Mouse (Mus musculus) C3H10T1/2 (cell line): Measurements from ENCODE around the gene Tigar. TPM values are rescaled to one million over a fixed set of nuclear protein-coding genes. Genes with fewer than 3 reads are reported as not detected.

Source experiments
- polyA plus RNA-seq, 2 experiments: library from polyadenylated mRNA; unstranded; fragments of >200 nt; fragmentation: generic; extraction: Trizol; gene quantifications; one replicate each; pipeline ENCODE4 v1.2.1; 2012; ENCODE audit warnings: missing spikeins in 2 of 2

Tigar gene
- polyA plus RNA-seq = 1 to 10 TPM in 1 of 2 experiments, under 1 TPM in 1; 0.61 to 3.3 TPM

DNA sequence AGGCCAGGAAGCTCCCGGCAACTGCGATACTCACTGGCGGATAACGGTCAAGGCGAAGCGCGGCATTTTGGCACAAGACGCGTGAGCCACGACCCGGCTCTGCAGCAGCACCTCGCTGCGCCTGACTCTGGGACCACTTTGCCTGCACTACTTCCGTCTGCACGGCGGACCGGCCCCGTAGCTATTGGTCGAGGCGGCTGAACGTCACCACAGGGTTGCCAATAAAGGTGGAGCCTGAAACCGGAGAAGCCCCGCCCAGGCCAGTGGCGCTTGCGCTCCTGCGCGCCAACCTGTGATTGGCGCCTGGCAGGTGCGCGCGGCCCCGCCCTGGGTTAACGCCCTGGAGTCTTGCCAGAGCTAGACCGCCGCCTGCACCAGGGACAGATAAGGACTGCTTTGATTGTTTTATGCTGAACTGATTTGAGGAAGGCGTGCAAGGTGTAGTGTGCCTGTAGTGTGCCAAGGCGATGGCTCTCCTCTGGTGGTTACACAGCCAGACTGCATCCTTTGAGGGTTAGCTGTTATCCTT is at the start of gene Tigar:
TSS of gene Tigar (minus strand) at position 156 of the 529 bp plus-strand sequence.

GRCm38 (mm10) chr6:127152106-127152951 is 43.0 kb upstream of the Tigar start, which contains the start of gene Ccnd2:
TSS of gene Ccnd2 (minus strand) at chr6:127152193.

GRCm38 (mm10) chr6:127072817-127073216 is 36.5 kb downstream of the Tigar start, which contains the start of gene Fgf23:
TSS of gene Fgf23 (plus strand) at chr6:127072902.

Other genes starting within 250 kb of the Tigar start
- gene Dyrk4, start 187.7 kb downstream of the Tigar start, polyA plus RNA-seq = under 1 TPM in 1 of 2 experiments, not detected in 1; 0.18 TPM
- 1 to 10 TPM; 1.9 to 4.8 TPM for gene Rad51ap1, start 170.0 kb downstream of the Tigar start, polyA plus RNA-seq
- 10 to 100 TPM in 1 of 2 experiments, 1 to 10 TPM in 1; 1.7 to 13.1 TPM for gene D6Wsu163e, start 169.6 kb downstream of the Tigar start, polyA plus RNA-seq
- gene Fgf6, start 94.0 kb downstream of the Tigar start, polyA plus RNA-seq = not detected
- gene Fgf23, start 36.7 kb downstream of the Tigar start, polyA plus RNA-seq = not detected
- gene Ccnd2, start 42.6 kb upstream of the Tigar start, polyA plus RNA-seq = 10 to 100 TPM in 1 of 2 experiments, 1 to 10 TPM in 1; 9.1 to 24.4 TPM